Mouse (Mus musculus) kidney, adult 2 months (tissue): ENCODE measurements around the gene Asap3.

Experiments
- CTCF ChIP-seq: fragments of 200-500 bp; conservative IDR thresholded peaks from 2 replicates; pipeline ENCODE4 v1.5.1; 2011; ENCODE audit warnings: low read depth, mild to moderate bottlenecking, control low read depth, low read length, moderate library complexity, mixed read lengths; ENCODE audit not compliant: insufficient read depth, insufficient read length
- POLR2A ChIP-seq: fragments of 200-500 bp; IDR thresholded peaks from one replicate; pipeline ENCODE4 v1.6.1; 2011; ENCODE audit warnings: low read depth, low read length, control low read depth

DNA sequence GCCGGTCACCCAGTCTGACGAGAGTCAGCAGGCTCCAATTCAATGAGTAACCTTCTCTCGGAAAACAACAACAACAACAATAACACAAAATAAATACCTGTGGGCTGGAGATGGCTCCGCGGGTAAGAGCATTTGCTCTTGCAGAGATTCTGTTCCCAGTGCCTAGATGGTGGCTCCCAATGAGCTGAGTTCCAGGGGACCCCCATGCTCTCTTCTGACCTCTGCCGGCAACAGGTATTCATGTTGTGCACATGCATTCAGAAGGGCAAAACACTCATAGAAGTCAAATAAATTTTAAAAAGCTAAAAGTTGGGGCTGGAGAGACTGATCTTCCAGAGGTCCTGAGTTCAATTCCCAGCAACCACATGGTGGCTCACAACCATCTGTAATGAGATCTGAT, 47.7 kb upstream of the Asap3 start:
- TF ChIP-seq CTCF (0 out of 2 replicates have a peak, but pooled peaks have one; percentile 15), POLR2A (no peak)
